Mouse (Mus musculus) lung, postnatal 0 days (tissue): ENCODE data around the gene Tmem56.

Source experiments
- CTCF ChIP-seq: IDR thresholded peaks from 2 replicates; pipeline ENCODE4 v1.5.1; 2016; ENCODE audit warnings: antibody characterized with exemption, mild to moderate bottlenecking
- EP300 ChIP-seq: IDR thresholded peaks from 2 replicates; pipeline ENCODE4 v1.6.1; 2016; ENCODE audit warnings: antibody characterized with exemption, mild to moderate bottlenecking, control low read depth

DNA sequence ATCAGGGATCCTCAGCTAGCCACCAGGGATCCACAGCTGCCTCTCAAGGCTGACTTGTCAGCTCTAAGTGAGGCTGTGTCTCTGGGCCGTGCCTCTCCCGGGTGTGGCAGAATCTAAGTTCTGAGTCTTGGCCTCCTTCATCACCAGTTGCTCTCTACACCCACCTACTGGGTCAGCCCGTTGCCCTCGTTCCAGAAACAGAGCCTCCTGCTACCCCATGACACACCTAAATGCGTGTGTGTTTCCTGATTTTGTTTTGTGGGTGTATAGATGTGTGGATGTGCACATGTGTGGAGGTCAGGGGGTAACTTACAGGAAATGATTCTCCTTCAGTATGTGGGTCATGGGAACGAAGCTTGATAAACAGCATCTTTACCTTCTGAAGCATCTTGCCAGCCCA lies 29.5 kb upstream of the Tmem56 start:
- TF ChIP-seq EP300 (no peak), CTCF (no peak)
